Mouse (Mus musculus): ENCODE results near the gene Gpr22.

The Gpr22 gene

DNA sequence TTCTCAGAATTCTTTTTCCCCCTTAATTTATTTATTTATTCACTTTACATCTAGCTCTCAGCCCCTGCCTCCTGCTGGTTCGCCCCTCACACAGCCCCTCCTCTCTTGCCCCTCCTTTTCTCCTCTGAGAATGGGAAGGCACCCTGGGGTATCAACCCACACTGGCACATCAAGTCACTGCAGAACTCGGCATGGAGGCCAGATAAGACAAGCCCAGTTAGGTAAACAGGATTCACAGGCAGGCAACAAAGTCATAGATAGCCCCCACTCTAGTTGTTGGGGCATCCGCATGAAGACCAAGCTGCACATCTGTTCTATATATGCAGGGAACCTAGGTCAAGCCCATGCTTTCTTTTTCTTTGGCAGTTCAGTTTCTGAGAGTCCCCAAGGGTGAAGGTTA is 46.6 kb downstream of the Gpr22 start:
- no peak for DNase-seq (ENCODE audit: low spot score in 2 of 2)

DNA sequence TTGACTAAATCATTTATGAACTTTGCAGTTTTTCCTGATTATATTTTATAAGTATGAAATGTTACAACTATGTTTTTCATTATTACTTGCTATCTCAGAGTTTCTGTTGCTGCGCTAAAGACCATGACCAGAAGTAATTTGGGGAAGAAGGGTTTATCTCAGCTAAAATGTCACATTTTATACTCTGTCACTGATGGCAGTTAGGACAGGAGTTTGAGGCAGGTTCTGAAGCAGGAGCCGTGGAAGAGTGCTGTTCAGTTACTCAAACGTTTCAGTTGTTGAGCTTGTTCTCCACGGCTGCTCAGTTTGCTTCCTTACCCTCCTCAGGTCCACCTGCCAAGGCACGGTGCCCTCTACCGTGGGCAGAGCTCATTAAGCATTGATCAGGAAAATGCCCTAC is 47.7 kb downstream of the Gpr22 start:
- no peak for DNase-seq (ENCODE audit: low spot score in 2 of 2)

Data from urinary bladder, postnatal 4 days (tissue).